Mouse (Mus musculus) E14TG2a.4 (cell line): ENCODE results near the gene Afmid.

Experiments
- CTCF ChIP-seq: conservative IDR thresholded peaks from 2 replicates; pipeline ENCODE4 v1.5.1; 2014; ENCODE audit warnings: low read length
- NANOG ChIP-seq: IDR thresholded peaks from 2 replicates; pipeline ENCODE4 v1.6.1; 2014; ENCODE audit warnings: borderline replicate concordance, low read length, mixed read lengths
- POU5F1 ChIP-seq: IDR thresholded peaks from 2 replicates; pipeline ENCODE4 v1.6.1; 2014; ENCODE audit warnings: low read length, borderline replicate concordance

DNA sequence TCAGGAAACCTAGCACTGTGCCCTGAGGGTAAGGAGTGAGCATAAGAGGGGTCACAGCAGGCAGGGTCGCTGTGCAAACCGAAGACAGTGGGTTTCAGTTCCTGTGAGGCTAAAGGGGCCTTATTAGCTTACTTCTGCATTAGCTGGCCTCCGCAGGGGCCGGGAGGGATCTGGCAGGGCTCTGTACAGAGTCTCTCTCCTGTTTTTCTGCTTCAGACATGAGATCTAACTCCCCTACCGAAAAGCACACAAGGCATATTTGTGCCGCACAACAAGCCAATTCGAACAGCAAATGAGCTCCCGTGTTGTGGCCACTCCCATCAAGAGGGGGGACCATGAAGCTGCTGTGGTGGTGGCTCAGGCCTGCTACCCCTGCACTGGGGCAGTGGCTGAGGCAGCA is 53.2 kb downstream of the Afmid start:
- TF ChIP-seq NANOG (no peak), CTCF (no peak), POU5F1 (no peak)
